Mouse (Mus musculus): Measurements from ENCODE around the gene 3830406C13Rik.
A peak's percentile ranks its signal among the peaks of the same experiment; 100 is the strongest.

Gene 3830406C13Rik

DNA sequence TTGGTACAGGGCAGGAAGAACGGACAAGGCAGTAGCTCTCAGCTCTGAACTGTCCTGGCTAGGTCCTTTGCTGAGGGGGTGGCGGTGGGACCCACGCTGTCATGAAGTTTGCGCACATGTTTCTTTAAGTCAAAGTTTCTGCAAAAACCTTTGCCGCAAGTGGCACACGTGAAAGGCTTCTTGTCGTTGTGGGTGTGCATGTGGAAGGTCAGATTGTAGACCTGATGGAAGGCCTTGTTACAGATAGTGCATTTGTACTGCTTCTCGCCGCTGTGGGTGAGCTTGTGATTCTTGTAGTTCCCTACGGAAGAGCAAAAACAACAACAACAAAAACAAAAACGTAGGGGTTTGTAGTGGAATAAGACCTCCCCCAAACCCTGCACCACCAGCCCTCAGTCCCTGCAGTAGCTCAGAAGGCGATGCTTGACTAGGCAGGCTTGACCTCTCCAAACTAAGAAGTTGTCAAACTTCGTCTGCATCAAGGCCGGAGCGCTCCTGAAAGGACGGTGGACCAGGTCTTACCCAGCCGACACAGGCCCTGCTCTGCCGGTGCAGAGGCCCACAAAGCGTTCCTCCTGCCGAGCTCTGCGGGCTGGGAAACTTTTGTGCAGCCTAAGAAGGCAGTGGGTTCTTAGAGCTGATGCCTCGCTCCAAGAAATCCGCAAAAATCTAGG lies 58.6 kb downstream of the 3830406C13Rik start:
- DNase-seq (ENCODE audit: low read depth, low spot score) = no peak

DNA sequence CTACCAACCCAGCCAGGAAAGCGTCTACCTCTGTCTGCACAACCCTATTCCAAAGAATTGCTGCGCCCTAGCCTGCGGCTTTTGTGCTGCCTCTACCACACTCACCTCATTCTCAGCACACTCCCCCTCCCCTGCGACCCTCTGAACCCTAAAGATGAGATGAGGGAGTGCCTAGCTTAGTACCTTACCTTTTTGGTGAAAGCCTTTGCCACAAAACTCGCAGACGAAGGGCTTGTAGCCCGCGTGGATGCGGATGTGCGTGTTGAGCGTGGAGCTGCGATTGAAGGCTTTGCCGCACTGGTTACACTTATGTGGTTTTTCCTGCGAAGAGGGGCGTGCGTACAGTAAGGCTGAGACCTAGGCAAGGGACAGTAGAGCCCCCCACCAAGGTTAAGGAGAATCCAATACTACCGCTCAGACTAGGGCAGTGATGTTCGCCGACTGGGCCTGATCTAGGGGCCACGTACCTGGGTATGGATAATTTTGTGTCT lies 59.5 kb downstream of the 3830406C13Rik start:
- peak; percentile 73 for DNase-seq (ENCODE audit: low read depth, low spot score)

DNA sequence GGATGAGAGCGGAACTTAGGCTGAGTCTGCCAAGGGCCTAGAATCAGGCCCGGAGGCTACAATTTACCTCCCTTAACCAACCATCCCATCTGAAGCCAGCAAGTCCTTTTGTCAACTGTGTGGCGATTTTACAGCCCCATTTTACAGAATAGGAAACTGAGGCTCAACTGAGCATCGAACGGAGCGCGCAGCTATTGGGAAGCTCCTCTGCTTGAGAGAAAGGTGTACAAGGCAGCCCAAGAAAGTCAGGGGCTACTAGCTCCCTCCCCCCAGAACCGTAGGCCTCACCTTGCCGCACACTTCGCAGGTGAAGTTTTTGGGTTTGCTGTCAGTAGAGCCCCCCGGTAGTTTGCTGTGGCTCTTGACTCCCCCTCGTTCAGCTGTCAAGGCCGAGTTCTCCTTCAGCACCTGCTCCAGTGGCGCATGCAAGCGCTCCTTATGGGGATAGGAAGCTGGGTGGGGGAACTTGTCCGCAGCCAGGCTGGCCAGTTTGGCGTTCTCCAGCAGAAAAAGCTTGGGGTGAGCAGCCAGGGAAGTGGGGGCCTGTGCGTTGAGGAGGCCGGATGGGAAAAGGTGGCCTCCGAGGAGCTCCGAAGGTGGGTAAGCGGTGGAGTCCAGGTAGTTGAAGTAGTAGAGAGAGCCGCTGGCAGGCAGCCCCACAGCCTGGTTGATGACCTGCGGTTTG lies 60.2 kb downstream of the 3830406C13Rik start:
- DNase-seq (ENCODE audit: low read depth, low spot score) = peak; percentile 23

DNA sequence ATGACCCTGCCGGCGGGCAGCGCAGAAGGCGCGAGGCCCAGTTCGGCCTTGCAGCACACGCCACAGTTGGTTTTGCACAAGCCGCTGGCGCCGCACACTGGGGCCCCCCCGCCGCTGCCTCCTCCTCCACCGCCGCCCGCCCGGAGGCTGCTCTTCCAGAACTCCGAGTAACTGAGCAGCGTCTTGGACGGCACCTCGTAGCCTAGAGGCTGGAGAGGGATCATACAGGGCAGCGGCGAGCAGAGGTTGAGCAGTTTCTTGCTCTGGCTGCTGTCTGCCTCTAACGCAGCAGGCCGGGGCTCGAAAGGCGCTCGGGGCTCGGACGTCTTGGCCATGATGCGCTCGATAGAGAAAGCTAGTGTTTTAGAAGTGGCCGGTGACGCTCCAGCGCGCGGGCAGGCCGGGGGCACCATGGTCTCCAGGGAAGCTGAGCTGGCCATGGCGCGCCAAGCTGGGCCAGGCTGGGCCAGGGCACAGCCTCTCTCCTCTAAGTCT lies 60.8 kb downstream of the 3830406C13Rik start:
- peak; percentile 40 for DNase-seq (ENCODE audit: low read depth, low spot score)

DNA sequence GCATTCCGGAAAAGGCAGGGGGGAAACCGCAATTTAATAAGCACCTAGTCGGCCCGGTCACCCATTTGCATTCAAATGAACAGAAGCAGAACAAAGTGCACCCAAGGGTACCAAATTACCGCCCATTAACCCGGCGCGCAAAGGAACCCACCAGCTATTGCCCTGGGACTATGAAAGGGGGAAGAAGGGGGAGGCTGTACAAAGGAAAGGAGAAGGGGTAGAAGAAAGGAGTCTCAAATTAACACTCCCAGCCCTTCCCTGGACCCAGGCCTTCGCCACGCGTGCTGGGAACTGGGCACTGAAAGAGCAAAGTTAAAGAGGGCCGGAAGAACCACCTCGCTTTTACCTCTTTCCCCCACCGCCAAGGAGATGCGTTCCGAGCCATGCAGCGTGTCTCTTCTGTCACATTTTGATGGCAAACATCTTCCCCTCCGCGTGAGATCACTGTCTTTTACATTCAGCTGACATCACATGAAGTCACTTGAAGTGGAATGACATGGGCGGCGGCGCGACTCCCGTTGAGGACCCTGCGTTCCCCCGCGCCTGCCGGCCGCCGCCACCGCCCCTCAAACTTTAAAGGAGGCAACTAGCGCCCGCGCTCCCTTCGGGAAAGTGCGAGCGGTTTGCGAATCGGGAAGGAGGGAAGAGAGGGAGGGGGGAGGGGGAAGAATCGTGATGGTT lies 61.4 kb downstream of the 3830406C13Rik start:
- peak; percentile 68 for DNase-seq (ENCODE audit: low read depth, low spot score)

DNA sequence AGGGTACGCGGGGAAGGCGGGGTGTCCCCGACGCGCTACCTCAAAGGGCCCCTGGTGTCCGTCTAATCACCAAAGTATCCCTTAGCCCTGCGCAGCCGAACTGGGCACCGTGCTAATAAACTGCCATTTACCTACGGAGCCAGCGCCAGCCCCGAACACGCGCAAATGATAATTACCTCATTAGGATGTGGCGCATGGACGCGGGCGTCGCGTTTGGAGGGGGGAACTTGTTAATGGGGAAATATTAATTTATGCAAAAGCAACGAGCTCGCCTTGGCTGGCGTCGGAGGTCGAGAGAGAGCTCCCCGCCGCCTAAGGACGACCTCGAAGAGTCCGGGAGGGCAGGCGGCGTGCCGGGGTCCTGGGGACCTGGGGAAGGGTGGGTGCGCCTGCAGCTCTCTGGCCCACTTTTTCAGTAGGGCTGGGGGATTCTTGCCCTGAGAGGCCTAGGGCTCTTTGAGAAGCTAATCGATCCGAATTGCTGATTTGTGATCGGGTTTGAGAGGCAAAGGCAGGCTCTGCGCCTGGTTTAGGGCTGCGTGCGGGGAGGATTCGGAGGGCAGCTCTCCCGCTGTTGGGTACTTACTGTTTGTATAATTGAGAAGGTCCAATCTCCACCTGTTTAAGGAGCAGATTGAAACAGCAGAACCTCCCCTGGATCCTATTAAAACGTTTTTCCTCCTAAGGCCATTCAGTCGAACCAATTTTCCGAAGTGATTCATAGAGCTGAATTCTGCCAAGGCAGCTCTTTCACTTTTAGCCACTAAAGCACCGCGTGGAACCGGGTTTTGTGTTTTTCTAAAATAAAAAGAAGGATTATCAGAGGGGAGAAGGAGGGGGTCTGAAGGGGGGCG lies 62.3 kb downstream of the 3830406C13Rik start:
- peak; percentile 31 for DNase-seq (ENCODE audit: low read depth, low spot score)

DNA sequence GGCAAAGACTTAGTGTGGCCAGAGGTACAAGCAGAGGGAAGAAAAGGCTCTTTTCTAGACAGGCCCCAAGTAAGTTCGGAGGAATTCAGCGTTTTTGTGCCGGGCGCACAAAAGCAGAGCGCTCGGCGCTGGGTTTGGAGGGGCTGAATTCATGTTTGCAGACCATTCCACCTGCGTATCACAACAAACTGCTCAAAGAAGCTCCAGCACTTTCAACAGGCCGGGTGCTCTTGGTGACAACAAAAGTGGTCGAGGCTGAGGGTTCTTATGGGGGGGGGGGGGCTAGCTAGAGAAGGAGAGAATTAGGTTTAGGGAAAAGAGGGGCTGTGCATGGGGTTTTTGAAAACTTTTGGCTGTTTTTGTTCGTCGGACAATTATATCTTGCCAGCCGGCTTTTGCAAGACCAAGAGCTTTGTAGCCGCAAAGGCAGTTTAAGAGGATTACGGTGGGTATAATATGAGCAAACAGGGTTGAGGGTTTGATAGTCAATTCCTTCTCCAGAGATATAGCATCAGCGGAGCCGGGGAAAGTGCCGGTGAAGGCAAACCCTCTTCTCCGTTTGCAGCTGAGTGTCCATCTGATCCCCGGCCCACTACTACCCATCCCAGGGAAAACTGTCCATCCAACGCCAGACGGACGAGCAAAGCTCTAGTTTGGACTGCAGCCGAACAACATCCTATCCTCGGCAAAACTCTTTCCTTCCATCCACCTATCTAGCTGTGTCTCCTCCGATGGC lies 63.1 kb downstream of the 3830406C13Rik start:
- DNase-seq (ENCODE audit: low read depth, low spot score) = peak; percentile 19

DNA sequence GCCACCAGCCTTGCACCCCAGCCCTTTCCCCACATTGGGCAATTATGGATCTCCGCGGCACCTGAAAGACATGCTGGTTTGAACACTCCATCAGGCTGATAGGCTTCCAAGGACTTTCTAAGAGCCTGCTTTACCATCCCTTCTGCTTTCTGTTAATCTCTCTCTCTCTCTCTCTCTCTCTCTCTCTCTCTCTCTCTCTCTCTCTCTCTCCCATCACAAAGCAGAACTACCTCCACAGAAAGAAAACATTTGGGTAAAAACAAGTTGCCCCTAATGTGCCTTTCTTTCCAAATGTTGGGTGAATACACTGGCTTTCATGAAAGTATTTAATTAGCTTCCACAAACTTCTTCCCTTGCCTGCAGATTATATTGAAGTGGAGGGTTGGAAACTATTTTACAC lies 64.1 kb downstream of the 3830406C13Rik start, which contains the start of gene Fezf2:
TSS of gene Fezf2 (minus strand) at position 101 of the 400 bp plus-strand sequence.
- no peak for DNase-seq (ENCODE audit: low read depth, low spot score)

DNA sequence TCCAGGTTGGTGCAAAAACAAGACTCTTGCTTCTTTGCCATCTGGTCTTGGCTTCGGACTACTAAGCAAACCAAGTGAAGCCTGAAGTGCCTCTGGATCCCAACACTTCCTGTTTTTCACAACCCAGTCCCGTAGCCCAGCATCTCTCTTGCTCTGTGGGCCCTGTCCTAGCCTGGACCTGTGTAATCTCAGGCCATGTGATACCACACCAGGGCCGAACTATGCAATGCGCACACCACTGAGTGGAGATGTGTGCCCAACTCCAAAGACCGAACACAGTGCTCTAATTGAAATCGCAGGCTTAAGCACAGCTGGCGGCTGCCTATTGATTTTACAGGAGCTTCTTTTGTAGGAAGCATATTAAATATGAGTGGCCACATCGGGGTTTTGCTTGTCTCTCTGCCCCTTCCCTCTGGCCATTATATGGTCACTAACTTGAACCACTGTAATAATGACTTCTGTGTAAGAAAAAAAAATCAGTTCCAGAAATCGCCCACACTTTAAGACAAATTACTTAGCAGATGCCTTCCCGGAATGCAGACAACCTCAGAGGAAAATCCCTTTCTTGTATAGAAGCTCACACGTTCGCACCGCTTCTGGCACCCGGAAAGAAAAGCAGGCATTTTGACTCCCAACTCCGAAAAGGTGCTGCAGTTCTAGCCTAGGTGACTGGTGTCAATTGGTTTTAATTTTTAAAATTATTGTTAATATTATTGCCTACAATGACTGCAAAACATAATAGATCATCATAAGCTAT lies 65.5 kb downstream of the 3830406C13Rik start:
- DNase-seq (ENCODE audit: low read depth, low spot score) = no peak

DNA sequence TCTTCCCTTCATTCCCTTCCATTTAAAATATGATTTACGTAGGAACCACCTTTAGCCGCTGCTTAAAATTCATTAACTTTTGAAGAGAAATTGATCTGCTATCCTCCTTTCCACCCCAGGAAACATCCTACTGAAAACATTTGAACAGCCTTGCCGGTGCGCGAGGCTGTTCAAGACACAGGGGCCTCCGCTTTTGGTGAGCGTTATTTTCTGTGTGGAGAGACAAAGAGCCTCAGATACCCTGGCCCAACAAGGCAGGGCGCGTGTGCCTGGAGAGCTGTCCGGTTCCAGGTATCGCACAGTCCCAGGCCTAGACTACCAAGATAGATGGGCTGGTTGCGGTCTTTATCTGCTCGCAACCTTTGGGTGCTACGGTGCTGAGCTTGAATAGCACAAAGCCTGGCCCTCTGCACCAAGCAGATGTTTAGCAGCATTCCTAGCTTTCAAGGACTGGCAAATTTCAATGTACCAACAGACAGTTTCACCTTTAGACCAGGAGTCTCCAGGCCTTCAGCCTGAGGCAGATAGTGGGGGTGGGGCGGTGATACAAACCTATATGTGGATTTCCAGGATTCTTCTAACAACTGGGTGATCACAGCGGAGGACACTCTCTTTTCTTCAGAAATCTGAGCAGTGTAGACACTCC lies 66.4 kb downstream of the 3830406C13Rik start:
- no peak for DNase-seq (ENCODE audit: low read depth, low spot score)
